Mouse (Mus musculus) brown adipose tissue, adult 24 weeks (tissue): ENCODE results near the gene Ccdc182. TPM values are rescaled to one million over a fixed set of nuclear protein-coding genes. Genes with fewer than 3 reads are reported as not detected.

Experiments
- H3K27ac ChIP-seq: fragments of 200-500 bp; replicated peaks from 2 replicates; pipeline ENCODE4 v1.5.1; 2012; ENCODE audit warnings: low read depth, mild to moderate bottlenecking, low read length
- H3K4me1 ChIP-seq: fragments of 200-500 bp; 2 replicates; pipeline ENCODE4 v1.6.1; 2012; ENCODE audit warnings: low read length, mixed read lengths; ENCODE audit not compliant: control insufficient read depth, insufficient read depth, insufficient read length
- H3K4me3 ChIP-seq: fragments of 200-500 bp; 2 replicates; pipeline ENCODE4 v1.5.1; 2012; ENCODE audit warnings: low read depth, mild to moderate bottlenecking, low read length, moderate library complexity; ENCODE audit not compliant: insufficient read depth
- polyA plus RNA-seq: library from polyadenylated mRNA; stranded (reverse); fragments of >200 nt; gene quantifications from 2 replicates; pipeline ENCODE4 v1.2.4, GENCODE M21; 2012; ENCODE audit not compliant: missing spikeins, insufficient read depth, insufficient read length

The Ccdc182 gene
- polyA plus RNA-seq, 1 experiment, result not detected

- Histone ChIP-seq H3K4me1 (no peaks in the 10 kb centered on the region), H3K27ac (no peak overlapping the region), H3K4me3 (no peak overlapping the region)
These were observed 37.9 kb downstream of the Ccdc182 start for GRCm38 (mm10) chr11:88331722-88332121.

- Histone ChIP-seq H3K27ac (no peak overlapping the region), H3K4me1 (no peaks in the 10 kb centered on the region), H3K4me3 (no peak overlapping the region)
These were observed 38.6 kb downstream of the Ccdc182 start for GRCm38 (mm10) chr11:88332309-88332934.

GRCm38 (mm10) chr11:88334893-88335292 is 41.0 kb downstream of the Ccdc182 start:
- no peak overlapping the region for H3K4me3 ChIP-seq
- no peak overlapping the region for H3K27ac ChIP-seq
- H3K4me1 ChIP-seq, result no peaks in the 10 kb centered on the region

- H3K4me1 ChIP-seq, result no peaks in the 10 kb centered on the region
- H3K27ac ChIP-seq, result no peak overlapping the region
- no peak overlapping the region for H3K4me3 ChIP-seq
These were observed 44.1 kb downstream of the Ccdc182 start for GRCm38 (mm10) chr11:88337926-88338325.

Other genes with a start within 250 kb of the Ccdc182 start
- gene Srsf1, start 246.7 kb upstream of the Ccdc182 start, polyA plus RNA-seq, result 52.3 and 109 TPM in 2 replicates
- gene Vezf1, start 225.8 kb upstream of the Ccdc182 start, polyA plus RNA-seq, result 17.3 and 19.7 TPM in 2 replicates
- gene Cuedc1, start 196.0 kb upstream of the Ccdc182 start, polyA plus RNA-seq, result 7.3 and 15.9 TPM in 2 replicates
- 150 and 192 TPM in 2 replicates for gene Mrps23, start 89.7 kb upstream of the Ccdc182 start, polyA plus RNA-seq